Mouse (Mus musculus) urinary bladder, postnatal 25 days (tissue): ENCODE measurements around the gene Mvb12a.

ENCODE experiments used
- DNase-seq: peaks from one replicate; pipeline ENCODE4 v3.0.0; 2022; ENCODE audit warnings: low spot score

Mvb12a gene

GRCm38 (mm10) chr8:71593556-71594323 is 51.0 kb downstream of the Mvb12a start:
- DNase-seq = no peak

GRCm38 (mm10) chr8:71594324-71594722 is 51.6 kb downstream of the Mvb12a start:
- no peak for DNase-seq

- peak; percentile 94 for DNase-seq
Observed at GRCm38 (mm10) chr8:71595862-71596261, 53.1 kb downstream of the Mvb12a start.

DNA sequence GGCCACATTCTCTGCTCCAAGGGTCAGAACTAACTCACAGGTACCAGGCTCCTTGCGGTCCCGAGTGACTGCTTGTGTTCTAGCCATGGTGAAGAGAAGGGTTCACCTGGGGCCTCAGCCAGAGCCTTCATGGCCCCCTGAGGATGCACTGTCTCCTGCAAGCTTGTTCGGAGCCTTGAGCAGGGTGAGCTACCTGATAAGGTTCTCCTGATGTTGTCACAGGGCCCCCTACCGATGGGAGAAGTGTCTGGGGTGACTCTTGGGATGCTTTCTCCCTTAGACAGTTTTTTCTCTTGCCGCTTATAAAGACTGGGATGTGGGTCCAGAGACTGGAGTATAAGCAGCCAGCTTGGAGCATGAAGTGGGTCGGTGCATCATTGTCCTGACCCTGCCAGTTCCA is 53.7 kb downstream of the Mvb12a start:
- DNase-seq = no peak

GRCm38 (mm10) chr8:71596798-71597197 is 54.1 kb downstream of the Mvb12a start:
- no peak for DNase-seq

- DNase-seq = no peak
Observed at GRCm38 (mm10) chr8:71597451-71597850, 54.7 kb downstream of the Mvb12a start, which contains the start of gene Fam129c. Fam129c (plus strand) TSS chr8:71597648.
